7 mouse cellular contexts compared by ENCODE assay signal in the genomic region with DNA sequence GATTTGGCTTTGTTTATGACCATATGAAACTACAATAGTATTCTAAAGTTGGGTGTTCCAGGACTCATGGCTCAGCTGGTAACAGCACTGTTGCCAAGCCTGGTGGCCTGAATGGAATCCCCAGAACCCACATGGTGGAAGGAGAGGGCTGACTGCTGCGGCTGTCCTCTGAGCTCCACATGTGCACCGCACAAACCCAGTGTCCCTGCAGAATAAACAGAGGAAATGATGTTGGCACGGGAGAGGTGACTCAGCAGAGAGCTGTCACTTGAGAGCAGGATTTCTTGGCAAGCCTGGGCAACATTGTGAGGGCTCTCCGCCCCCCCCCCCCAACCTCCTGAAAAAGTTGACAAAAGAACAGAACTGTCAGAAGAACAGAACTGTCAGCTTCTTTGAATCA. TPM values are rescaled to one million over a fixed set of nuclear protein-coding genes. Genes with fewer than 3 reads are reported as not detected.
DNase-seq lines count a peak whose midpoint lies in the region; ATAC-seq and TF ChIP-seq lines count a peak whose summit lies in the region.

No protein-coding gene starts in this region.

- no peak for TF ChIP-seq POLR2A in bone marrow macrophage, adult 2 months (IDR thresholded peaks at IDR 0.05; ENCODE audit: borderline replicate concordance, low read depth, low read length)

- H3K27ac ChIP-seq in bone marrow macrophage, adult 2 months (ENCODE audit: insufficient read depth, low read depth, low read length): peak overlapping the region; percentile 18; the same call in 1 of the 2 replicates
- peak overlapping the region; percentile 35; the same call in 1 of the 2 replicates for H3K27ac ChIP-seq in heart, embryonic 16.5 days (ENCODE audit: low read length)

- no peaks in the 10 kb centered on the region for H3K27me3 ChIP-seq in heart, embryonic 16.5 days (ENCODE audit: control insufficient read depth, insufficient read depth, low read length)

- peak; percentile 77 for ATAC-seq in heart, embryonic 16.5 days (replicated peaks; ENCODE audit: extremely low read depth, insufficient read depth, low FRiP score)

- peaks cover 4% of the 10 kb centered on the region; the same call in 1 of the 2 replicates for H3K36me3 ChIP-seq in heart, embryonic 16.5 days (ENCODE audit: control insufficient read depth, insufficient read depth)

- TF ChIP-seq CTCF in bone marrow macrophage, adult 2 months (IDR thresholded peaks at IDR 0.05; ENCODE audit: low read depth, low read length): no peak

- no peak overlapping the region for H3K4me3 ChIP-seq in bone marrow macrophage, adult 2 months (ENCODE audit: insufficient read depth, low read length)
- H3K4me3 ChIP-seq in heart, embryonic 16.5 days (ENCODE audit: low read length): no peak overlapping the region

- WGBS in heart, embryonic 16.5 days: 20% methylated on average over 4 of the region's 4 CpGs

- H3K9me3 ChIP-seq in heart, embryonic 16.5 days (replicated peaks; ENCODE audit: control insufficient read depth, low read length): no peaks in the 10 kb centered on the region

- H3K9ac ChIP-seq in heart, embryonic 16.5 days (ENCODE audit: low read length): no peak overlapping the region

- H3K4me1 ChIP-seq in bone marrow macrophage, adult 2 months (ENCODE audit: control insufficient read depth, insufficient read depth, low read length): peaks cover 32% of the 10 kb centered on the region
- peaks cover 22% of the 10 kb centered on the region for H3K4me1 ChIP-seq in heart, embryonic 16.5 days (ENCODE audit: control insufficient read depth, insufficient read depth, low read length)

- peak; percentile 31 for DNase-seq in ovary, adult 18-20 months (ENCODE audit: low spot score)
- no peak for DNase-seq in ovary, postnatal 36 days (ENCODE audit: low spot score)
- peak; percentile 87 for DNase-seq in lung, postnatal 10 days
- DNase-seq in embryo, embryonic 9.5 days (ENCODE audit: extremely low spot score): no peak
- DNase-seq in spleen, postnatal 10 days (ENCODE audit: low spot score in 2 of 2): no peak

- H3K4me2 ChIP-seq in heart, embryonic 16.5 days (ENCODE audit: low read depth, low read length): no peak overlapping the region

RNA-seq across cellular contexts. Expression of gene Eya3, which starts 14.1 kb away (rescaled TPM):
- 37.9 and 42.5 TPM in 2 replicates for polyA plus RNA-seq in bone marrow macrophage, adult 2 months (2012; ENCODE audit: insufficient read depth, insufficient read length, missing spikeins)
- 21.1 and 22.4 TPM in 2 replicates for polyA plus RNA-seq in heart, embryonic 16.5 days (2015; fragmentation: Nextera tagmentation; extraction: Ambion mirVana)

Comparison
In these comparisons a context has a peak if more than half of its experiments do, and no peak if none do; other contexts are left out.
1. DNase-seq: peak in ovary, adult 18-20 months (single experiment) and lung, postnatal 10 days (single experiment); none in ovary, postnatal 36 days (single experiment), embryo, embryonic 9.5 days (single experiment) and spleen, postnatal 10 days (0 of 2).